Mouse (Mus musculus) adrenal gland, adult (tissue): ENCODE results near the gene Esp31.

Experiments
- DNase-seq, 2 experiments: peaks; one replicate each; pipeline ENCODE4 v3.0.0; 2022 to 2023; ENCODE audit warnings: low spot score in 1 of 2; ENCODE audit not compliant: inconsistent age in 2 of 2

Esp31 gene

GRCm38 (mm10) chr17:38639147-38639546 lies at the start of gene Esp31:
TSS of gene Esp31 (plus strand) at chr17:38639447.
- no peak for DNase-seq
